Mouse (Mus musculus) neural tube, embryonic 11.5 days (tissue): ENCODE results near the gene Duox1. TPM values are rescaled to one million over a fixed set of nuclear protein-coding genes. Genes with fewer than 3 reads are reported as not detected.

Experiments
- ATAC-seq: fragments of 200-750 bp; cut with Nextera tagmentation; 2 replicates; pipeline ENCODE4 v1.8.0; 2017; ENCODE audit warnings: moderate number of reproducible peaks, mild to moderate bottlenecking, moderate TSS enrichment, moderate library complexity; ENCODE audit not compliant: insufficient read depth, low FRiP score, low TSS enrichment
- DNase-seq: peaks from one replicate; pipeline ENCODE4 v3.0.0-alpha.2; 2015; ENCODE audit warnings: low spot score
- H3K27ac ChIP-seq: fragments of 300-500 bp; sonication (generic); 2 replicates; pipeline ENCODE4 v1.5.1; 2014; ENCODE audit warnings: low read depth, mild to moderate bottlenecking, low read length
- H3K27me3 ChIP-seq: fragments of 300-500 bp; sonication (generic); 2 replicates; pipeline ENCODE4 v1.6.1; 2014; ENCODE audit warnings: mild to moderate bottlenecking, low read length, mixed read lengths; ENCODE audit not compliant: control insufficient read depth, insufficient read depth
- H3K36me3 ChIP-seq: fragments of 300-500 bp; sonication (generic); 2 replicates; pipeline ENCODE4 v1.6.1; 2014; ENCODE audit warnings: mild to moderate bottlenecking, low read length, moderate library complexity, mixed read lengths; ENCODE audit not compliant: control insufficient read depth, insufficient read depth
- H3K4me1 ChIP-seq: fragments of 300-500 bp; sonication (generic); 2 replicates; pipeline ENCODE4 v1.6.1; 2014; ENCODE audit warnings: low read length, mixed read lengths; ENCODE audit not compliant: control insufficient read depth, insufficient read depth
- H3K4me2 ChIP-seq: fragments of 300-500 bp; sonication (generic); 2 replicates; pipeline ENCODE4 v1.6.1; 2014; ENCODE audit warnings: low read depth, mild to moderate bottlenecking, moderate library complexity
- H3K4me3 ChIP-seq: fragments of 300-500 bp; sonication (generic); 2 replicates; pipeline ENCODE4 v1.5.1; 2014; ENCODE audit warnings: low read depth, low read length
- H3K9ac ChIP-seq: fragments of 300-500 bp; sonication (generic); 2 replicates; pipeline ENCODE4 v1.6.1; 2014; ENCODE audit warnings: mild to moderate bottlenecking, low read length
- H3K9me3 ChIP-seq: fragments of 300-500 bp; sonication (generic); 2 replicates; pipeline ENCODE4 v1.6.1; 2016; ENCODE audit warnings: low read length; ENCODE audit not compliant: control insufficient read depth
- WGBS: fragments of 180-500 bp; shearing (Covaris S2); extraction: QIAGEN DNeasy Blood & Tissue Kit; methylation state at CpG from one replicate; pipeline ENCODE4 v1.1.7; 2014; 5-methylcytosine and 5-hydroxymethylcytosine counted together
- polyA plus RNA-seq: library from polyadenylated mRNA; unstranded; fragments of >200 nt; fragmentation: Nextera tagmentation; extraction: Ambion mirVana; gene quantifications from 2 replicates; pipeline ENCODE4 v1.2.1, GENCODE M21; 2014

The Duox1 gene
- 0.07 and 0.11 TPM in 2 replicates for polyA plus RNA-seq

DNA sequence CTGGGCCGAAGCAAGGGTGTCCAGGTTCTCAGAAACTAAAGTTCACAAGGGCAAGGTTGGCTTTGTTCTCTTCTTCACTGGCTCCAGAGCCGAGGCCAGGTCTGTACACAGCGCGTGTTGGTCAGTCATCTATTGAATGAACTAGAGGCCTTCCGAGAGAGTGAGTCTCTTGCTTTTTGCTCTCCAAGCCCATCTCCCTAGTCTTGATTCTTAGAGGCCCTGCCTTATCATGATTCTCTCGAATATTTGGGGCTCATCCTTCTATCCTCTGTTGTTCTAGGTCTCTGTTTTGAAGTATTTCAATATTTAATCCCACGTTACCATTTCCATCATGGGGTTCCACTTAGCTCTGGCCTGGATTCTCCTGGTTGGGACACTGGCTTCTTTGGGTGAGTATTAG is at the start of gene Duox1:
Gene Duox1, plus strand, starts transcription at position 301 of the 400 bp plus-strand sequence.
- no peak within 1 kb of the TSS for H3K27ac ChIP-seq
- no peak for ATAC-seq
- H3K9me3 ChIP-seq: no peaks in the 10 kb centered on the region
- H3K4me2 ChIP-seq: no peak within 1 kb of the TSS
- DNase-seq: no peak
- H3K36me3 ChIP-seq: no peaks in the 10 kb centered on the region
- no peaks in the 10 kb centered on the region for H3K4me1 ChIP-seq
- 82% methylated on average over 7 of the region's 7 CpGs for WGBS
- H3K4me3 ChIP-seq: no peak within 1 kb of the TSS
- H3K9ac ChIP-seq: no peak within 1 kb of the TSS
- H3K27me3 ChIP-seq: peaks cover 22% of the 10 kb centered on the region

DNA sequence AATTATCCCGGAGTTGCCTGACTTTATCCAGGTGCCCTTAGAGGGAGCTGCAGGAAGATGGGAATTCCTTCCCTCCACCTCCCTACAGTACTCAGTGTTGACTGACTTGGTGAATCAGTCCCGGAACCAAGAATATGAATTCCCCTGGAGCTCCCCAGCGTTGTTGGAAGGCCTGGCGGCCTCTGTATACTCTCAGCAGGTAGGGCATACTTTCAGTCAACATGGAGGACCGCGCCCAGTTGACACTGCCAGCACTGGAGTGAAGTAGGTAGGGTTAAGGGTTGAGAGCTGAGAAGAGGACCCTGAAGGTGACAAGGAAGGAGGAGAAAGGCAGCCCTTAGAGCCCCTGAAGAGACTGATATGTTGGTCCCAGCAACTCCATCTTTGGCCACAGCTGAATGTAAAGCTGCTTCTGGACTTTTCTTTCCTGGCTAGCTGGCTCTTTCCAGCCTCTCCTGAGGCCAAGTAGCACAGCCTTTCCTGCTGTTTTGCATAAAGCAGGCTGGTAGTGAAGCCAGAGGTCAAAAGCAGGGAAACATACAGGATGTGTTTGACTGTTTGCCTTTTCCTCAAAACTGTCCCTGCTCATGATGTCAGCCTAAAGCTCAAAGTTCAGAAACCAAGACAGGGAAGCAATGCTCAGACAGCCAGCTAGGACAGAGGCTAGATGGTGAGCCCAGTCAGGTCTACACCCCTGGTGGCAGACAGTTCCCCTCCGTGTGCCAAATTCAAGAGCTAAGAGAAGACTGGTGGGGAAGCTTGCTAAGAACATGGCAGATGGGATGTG is 48.9 kb upstream of the Duox1 start:
- no peak for ATAC-seq
- WGBS: 88% methylated on average over 7 of the region's 7 CpGs
- H3K9ac ChIP-seq: no peak overlapping the region
- H3K9me3 ChIP-seq: no peaks in the 10 kb centered on the region
- no peak for DNase-seq
- no peaks in the 10 kb centered on the region for H3K36me3 ChIP-seq
- H3K4me2 ChIP-seq: no peak overlapping the region
- H3K4me1 ChIP-seq: no peaks in the 10 kb centered on the region; the same call in 1 of the 2 replicates
- no peak overlapping the region for H3K4me3 ChIP-seq
- H3K27ac ChIP-seq: no peak overlapping the region
- H3K27me3 ChIP-seq: no peaks in the 10 kb centered on the region

DNA sequence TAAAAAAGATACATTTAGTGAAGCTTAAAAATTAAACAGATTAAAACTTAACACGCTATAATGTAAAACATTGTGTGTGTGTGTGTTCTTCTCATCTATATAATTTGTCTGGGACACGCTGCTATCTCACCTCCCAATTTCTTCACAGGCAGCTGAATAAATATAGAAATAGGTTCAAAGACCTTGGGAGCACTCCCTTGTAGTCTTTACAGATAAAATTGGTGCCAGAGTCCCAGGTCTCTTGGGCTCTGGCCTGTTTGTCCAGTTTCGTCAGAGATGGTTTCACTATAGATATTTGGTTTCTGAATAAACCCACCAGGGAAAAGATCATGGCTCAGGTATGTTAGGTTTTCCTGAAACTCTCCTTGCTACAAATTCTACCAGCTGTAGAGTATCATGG is 36.7 kb upstream of the Duox1 start:
- no peak for DNase-seq
- Histone ChIP-seq H3K27me3 (no peaks in the 10 kb centered on the region), H3K4me2 (no peak overlapping the region), H3K4me3 (no peak overlapping the region), H3K27ac (no peak overlapping the region), H3K36me3 (no peaks in the 10 kb centered on the region), H3K9me3 (no peaks in the 10 kb centered on the region), H3K4me1 (no peaks in the 10 kb centered on the region), H3K9ac (no peak overlapping the region)
- 85% methylated on average over 3 of the region's 3 CpGs for WGBS
- no peak for ATAC-seq

DNA sequence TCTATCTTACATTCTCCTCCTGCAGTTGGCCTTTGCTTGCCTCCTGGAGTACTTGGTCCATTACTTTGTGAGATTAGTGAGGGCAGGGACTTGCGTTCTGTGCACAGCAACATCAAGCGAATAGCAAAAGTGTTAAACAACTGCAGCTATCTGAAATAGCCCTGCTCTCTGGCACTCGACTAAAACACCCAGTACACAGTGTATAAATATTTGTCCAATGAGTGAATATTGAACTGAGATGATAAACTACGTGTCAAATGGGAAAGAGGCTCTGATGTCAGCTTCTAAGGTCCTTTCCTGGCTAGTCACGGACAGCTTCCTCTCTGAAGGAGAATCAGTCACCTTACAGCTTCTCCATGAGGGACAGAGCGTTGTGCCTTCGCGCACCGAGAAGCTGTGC is 31.4 kb upstream of the Duox1 start:
- Histone ChIP-seq H3K36me3 (no peaks in the 10 kb centered on the region), H3K27me3 (no peaks in the 10 kb centered on the region), H3K4me3 (no peak overlapping the region), H3K9ac (no peak overlapping the region), H3K4me1 (no peaks in the 10 kb centered on the region), H3K27ac (no peak overlapping the region), H3K9me3 (no peaks in the 10 kb centered on the region), H3K4me2 (no peak overlapping the region)
- ATAC-seq: no peak
- no peak for DNase-seq
- 84% methylated on average over 9 of the region's 9 CpGs for WGBS

DNA sequence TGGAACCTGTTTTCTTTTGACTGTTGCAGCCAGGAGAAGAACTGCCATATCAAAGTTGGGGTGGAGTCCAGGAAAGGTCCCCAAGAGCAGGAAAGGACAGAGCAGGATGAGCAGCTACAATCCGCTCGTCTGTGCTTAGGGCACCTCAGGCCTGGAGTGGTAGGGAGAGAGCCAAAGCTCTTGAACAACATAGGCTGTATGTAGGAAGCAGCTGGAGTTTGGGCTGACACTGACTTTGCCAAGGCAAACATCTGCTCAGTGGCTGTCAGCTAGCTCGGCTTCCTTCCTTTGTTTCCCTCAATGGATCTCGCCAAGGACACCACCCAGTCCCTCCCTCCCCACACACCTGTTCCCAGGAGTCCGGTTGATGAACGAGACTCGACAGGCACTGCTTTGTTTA is 29.3 kb upstream of the Duox1 start:
- H3K36me3 ChIP-seq: no peaks in the 10 kb centered on the region
- H3K4me1 ChIP-seq: no peaks in the 10 kb centered on the region
- H3K4me2 ChIP-seq: no peak overlapping the region
- no peak for DNase-seq
- no peak for ATAC-seq
- 64% methylated on average over 7 of the region's 7 CpGs for WGBS
- H3K27me3 ChIP-seq: no peaks in the 10 kb centered on the region
- no peak overlapping the region for H3K27ac ChIP-seq
- H3K4me3 ChIP-seq: no peak overlapping the region
- no peaks in the 10 kb centered on the region for H3K9me3 ChIP-seq
- H3K9ac ChIP-seq: no peak overlapping the region

DNA sequence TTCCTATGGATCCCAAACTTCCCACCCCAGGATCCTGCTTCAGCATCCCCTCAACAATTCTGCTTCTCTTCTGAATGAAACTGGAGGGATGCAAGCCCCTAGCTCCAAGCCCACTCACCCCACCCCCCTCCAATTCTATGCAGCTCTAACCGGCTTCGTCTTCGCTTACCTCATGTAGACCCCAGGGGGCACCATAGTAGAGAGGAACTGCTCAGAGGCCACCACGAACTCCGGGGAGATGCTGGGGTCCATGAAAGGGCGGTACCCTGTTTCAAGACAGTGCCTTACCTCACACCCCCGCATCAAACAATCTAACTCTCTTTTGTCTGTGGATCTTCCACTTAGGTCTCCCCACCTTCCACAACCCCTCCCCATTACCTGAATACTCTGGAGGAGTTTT is 20.6 kb upstream of the Duox1 start:
- Histone ChIP-seq H3K36me3 (no peaks in the 10 kb centered on the region), H3K9me3 (no peaks in the 10 kb centered on the region), H3K27me3 (peaks cover 51% of the 10 kb centered on the region), H3K4me2 (no peak overlapping the region), H3K9ac (no peak overlapping the region), H3K4me1 (peaks cover 7% of the 10 kb centered on the region), H3K4me3 (no peak overlapping the region), H3K27ac (no peak overlapping the region)
- WGBS: 5% methylated on average over 7 of the region's 7 CpGs
- no peak for ATAC-seq
- DNase-seq: no peak

DNA sequence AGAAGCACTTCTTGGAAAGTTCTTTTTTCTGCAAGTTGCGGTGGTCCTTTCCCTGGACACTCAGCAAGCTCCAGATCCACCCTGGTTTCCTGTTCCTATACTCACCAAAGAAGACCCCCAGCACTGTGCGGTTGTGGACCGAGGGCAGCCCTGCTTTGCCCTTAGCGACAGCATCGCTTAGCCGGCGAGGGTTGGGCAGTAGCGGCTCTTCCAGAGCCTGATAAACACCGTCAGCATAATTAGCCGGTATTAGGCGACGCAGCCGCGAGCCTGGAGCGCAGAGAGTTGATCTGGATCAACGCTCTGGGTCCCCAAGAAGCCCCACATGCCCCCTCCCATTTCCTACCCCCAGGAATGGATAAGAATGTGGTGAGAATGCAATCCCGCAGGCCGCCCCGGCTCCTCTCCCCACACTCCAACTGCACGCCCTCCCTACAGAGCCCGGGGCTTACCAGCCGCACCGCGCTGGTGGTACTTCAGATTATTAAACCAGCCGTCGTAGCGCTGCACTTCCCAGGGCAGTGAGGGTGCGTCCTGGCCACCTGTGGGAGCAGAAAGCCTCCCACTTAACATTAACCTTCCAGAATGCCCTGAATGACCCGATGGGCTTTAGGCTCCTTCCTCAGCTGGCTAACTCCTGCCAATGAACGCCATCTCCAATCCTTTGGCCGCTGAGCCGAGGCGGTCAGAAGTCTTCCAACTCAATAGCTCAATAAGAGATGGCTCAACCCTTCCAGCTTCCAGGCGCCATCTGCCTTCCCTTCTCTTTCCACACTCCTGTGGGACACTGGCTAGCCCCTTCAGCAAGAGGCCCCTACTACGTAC is 18.0 kb upstream of the Duox1 start:
- no peak overlapping the region for H3K27ac ChIP-seq
- H3K4me1 ChIP-seq: peaks cover 7% of the 10 kb centered on the region
- no peaks in the 10 kb centered on the region for H3K36me3 ChIP-seq
- no peaks in the 10 kb centered on the region for H3K9me3 ChIP-seq
- DNase-seq: peak; percentile 61
- H3K4me2 ChIP-seq: peak overlapping the region; percentile 15
- H3K4me3 ChIP-seq: peak overlapping the region; percentile 1; the same call in 1 of the 2 replicates
- no peak for ATAC-seq
- 0 out of 2 replicates have a peak overlapping the region, but pooled peaks have one; percentile 14 for H3K9ac ChIP-seq
- under 1% methylated on average over 35 of the region's 35 CpGs for WGBS
- peaks cover 76% of the 10 kb centered on the region for H3K27me3 ChIP-seq

DNA sequence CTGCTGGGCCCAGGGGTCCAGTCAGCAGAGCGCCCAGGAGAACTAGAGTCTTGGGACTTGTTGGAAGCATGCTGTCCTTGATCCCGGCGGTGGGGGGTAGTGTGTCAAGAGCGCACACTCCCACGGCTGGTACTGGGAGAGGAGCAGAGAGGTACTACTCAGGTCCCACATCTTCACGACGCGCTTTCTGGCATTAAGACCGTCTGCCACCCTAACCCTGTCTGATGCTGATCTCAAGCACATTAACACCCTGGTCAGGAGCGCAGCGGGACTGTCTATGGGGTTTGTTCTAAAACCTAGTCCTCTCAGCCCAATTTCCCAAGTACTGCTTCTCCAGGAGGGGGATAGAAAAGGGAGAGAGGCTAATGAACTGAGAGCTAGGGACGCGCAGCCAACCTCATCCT is 17.4 kb upstream of the Duox1 start, which contains the start of gene Duox2:
Gene Duox2, minus strand, starts transcription at position 354 of the 404 bp plus-strand sequence.
- Histone ChIP-seq H3K4me3 (peak within 1 kb of the TSS; percentile 9; the same call in 1 of the 2 replicates), H3K27ac (no peak within 1 kb of the TSS), H3K27me3 (peaks cover 78% of the 10 kb centered on the region), H3K4me1 (peaks cover 7% of the 10 kb centered on the region), H3K9me3 (no peaks in the 10 kb centered on the region), H3K9ac (0 out of 2 replicates have a peak within 1 kb of the TSS, but pooled peaks have one; percentile 14), H3K36me3 (no peaks in the 10 kb centered on the region), H3K4me2 (peak within 1 kb of the TSS; percentile 21)
- peak; percentile 36 for DNase-seq
- 3% methylated on average over 13 of the region's 13 CpGs for WGBS
- no peak for ATAC-seq
